Mouse (Mus musculus) ES-Bruce4 (cell line): ENCODE results near the gene Phf2. TPM values are rescaled to one million over a fixed set of nuclear protein-coding genes. Genes with fewer than 3 reads are reported as not detected.
A peak's percentile ranks its signal among the peaks of the same experiment; 100 is the strongest.

ENCODE experiments used
- H3K27ac ChIP-seq: 2 replicates; pipeline ENCODE4 v1.5.1; 2012; ENCODE audit warnings: low read length, inconsistent platforms; ENCODE audit not compliant: insufficient read depth
- H3K27me3 ChIP-seq: 2 replicates; pipeline ENCODE4 v1.6.1; 2012; ENCODE audit warnings: mild to moderate bottlenecking, low read length, inconsistent platforms; ENCODE audit not compliant: control insufficient read depth, poor library complexity, insufficient read depth, severe bottlenecking
- H3K36me3 ChIP-seq: 2 replicates; pipeline ENCODE4 v1.6.1; 2012; ENCODE audit warnings: inconsistent platforms, mild to moderate bottlenecking, low read length, moderate library complexity; ENCODE audit not compliant: control insufficient read depth, poor library complexity, insufficient read depth, severe bottlenecking
- H3K4me1 ChIP-seq: one replicate; pipeline ENCODE4 v1.8.1; 2011; ENCODE audit warnings: low read length; ENCODE audit not compliant: control insufficient read depth, insufficient read depth
- H3K4me3 ChIP-seq: 2 replicates; pipeline ENCODE4 v1.5.1; 2011; ENCODE audit warnings: low read depth, mild to moderate bottlenecking, low read length
- H3K9ac ChIP-seq: 2 replicates; pipeline ENCODE4 v1.6.1; 2012; ENCODE audit warnings: low read depth, mild to moderate bottlenecking, inconsistent platforms; ENCODE audit not compliant: poor library complexity, severe bottlenecking
- H3K9me3 ChIP-seq: replicated peaks from 2 replicates; pipeline ENCODE4 v1.6.1; 2012; ENCODE audit warnings: mild to moderate bottlenecking, low read length, inconsistent platforms; ENCODE audit not compliant: control insufficient read depth, poor library complexity, insufficient read depth, severe bottlenecking
- CTCF ChIP-seq: IDR thresholded peaks from one replicate; pipeline ENCODE4 v1.8.1; 2011; ENCODE audit warnings: low read depth, low read length
- EP300 ChIP-seq: IDR thresholded peaks from 2 replicates; pipeline ENCODE4 v1.6.1; 2011; ENCODE audit warnings: low read depth, low read length; ENCODE audit not compliant: insufficient read depth
- POLR2A ChIP-seq: IDR thresholded peaks from one replicate; pipeline ENCODE4 v1.8.1; 2011; ENCODE audit warnings: low read length; ENCODE audit not compliant: insufficient read depth
- polyA plus RNA-seq: library from polyadenylated mRNA; stranded (reverse); fragments of >200 nt; gene quantifications from 2 replicates; pipeline ENCODE4 v1.2.4, GENCODE M21; 2011; ENCODE audit warnings: low read depth; ENCODE audit not compliant: missing spikeins, insufficient read depth, insufficient read length

Gene Phf2
- polyA plus RNA-seq, 1 experiment = 8.7 TPM

DNA sequence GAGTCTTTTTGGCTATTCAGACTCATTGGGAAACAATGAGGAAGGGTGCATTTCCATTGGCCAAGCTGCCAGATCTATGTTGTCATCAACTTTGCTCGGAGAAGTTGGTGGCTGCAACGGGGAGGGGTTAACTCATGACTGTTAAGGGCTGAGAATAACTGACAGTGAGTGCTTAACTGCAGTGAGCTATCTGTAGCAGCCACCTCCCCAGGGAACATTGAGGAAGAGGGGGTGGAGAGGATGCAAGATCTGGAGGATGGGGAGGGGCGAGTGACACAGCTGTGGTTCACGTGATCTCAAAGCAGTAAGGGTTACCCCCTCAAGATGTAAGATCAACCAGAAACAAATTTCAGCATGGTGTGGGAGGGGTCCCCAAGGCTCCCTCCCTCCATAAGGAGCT is 92.8 kb downstream of the Phf2 start:
- H3K9ac ChIP-seq = no peak overlapping the region
- H3K27me3 ChIP-seq = no peaks in the 10 kb centered on the region
- H3K27ac ChIP-seq = no peak overlapping the region
- no peak overlapping the region for H3K4me3 ChIP-seq
- TF ChIP-seq CTCF (no peak), POLR2A (no peak), EP300 (no peak)
- no peaks in the 10 kb centered on the region for H3K9me3 ChIP-seq
- H3K4me1 ChIP-seq = no peaks in the 10 kb centered on the region
- no peaks in the 10 kb centered on the region for H3K36me3 ChIP-seq

DNA sequence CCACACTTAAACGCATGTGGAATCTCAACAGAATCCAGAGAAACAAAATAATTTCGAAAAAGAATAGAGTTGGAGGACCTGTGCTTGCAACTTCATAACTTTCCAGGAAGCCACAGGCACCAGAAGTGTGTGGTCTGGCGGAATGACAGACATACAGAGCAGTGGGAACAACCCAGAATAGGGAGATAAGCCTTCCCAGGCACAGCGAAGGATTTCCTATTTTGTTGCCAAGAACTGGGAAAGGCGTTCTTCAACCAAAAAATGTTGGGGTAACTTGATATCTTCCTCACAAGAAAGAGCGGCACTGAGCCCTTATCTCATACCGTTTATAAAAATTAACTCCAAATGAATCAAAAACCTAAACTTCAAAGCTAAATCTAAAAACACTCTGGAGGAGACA is 96.4 kb downstream of the Phf2 start:
- H3K36me3 ChIP-seq = no peaks in the 10 kb centered on the region
- no peaks in the 10 kb centered on the region for H3K27me3 ChIP-seq
- no peak overlapping the region for H3K4me3 ChIP-seq
- no peak overlapping the region for H3K9ac ChIP-seq
- TF ChIP-seq CTCF (no peak), EP300 (no peak), POLR2A (no peak)
- no peak overlapping the region for H3K27ac ChIP-seq
- H3K4me1 ChIP-seq = no peaks in the 10 kb centered on the region
- H3K9me3 ChIP-seq = no peaks in the 10 kb centered on the region

DNA sequence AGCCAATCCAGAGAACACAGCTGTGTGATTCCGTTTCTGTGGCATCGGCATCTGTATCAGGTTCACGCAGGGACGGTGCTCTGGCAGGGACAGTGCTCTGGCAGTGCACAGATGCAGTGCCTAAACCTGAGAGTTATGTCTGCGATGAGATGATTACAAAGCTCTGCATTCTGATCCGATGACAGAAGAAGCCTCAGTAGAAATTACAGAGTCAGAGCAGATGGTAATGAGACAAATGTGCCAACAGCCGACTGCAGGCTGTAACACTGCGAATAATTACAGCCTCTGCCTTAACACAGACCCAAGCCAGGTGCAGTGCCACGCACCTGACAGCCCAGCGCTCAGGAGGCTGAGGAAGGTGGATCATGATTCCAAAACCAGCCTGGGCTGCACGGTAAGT is 102.8 kb downstream of the Phf2 start:
- H3K27ac ChIP-seq = no peak overlapping the region
- no peaks in the 10 kb centered on the region for H3K27me3 ChIP-seq
- TF ChIP-seq POLR2A (no peak), EP300 (no peak), CTCF (no peak)
- no peaks in the 10 kb centered on the region for H3K36me3 ChIP-seq
- H3K9me3 ChIP-seq = no peaks in the 10 kb centered on the region
- no peaks in the 10 kb centered on the region for H3K4me1 ChIP-seq
- no peak overlapping the region for H3K4me3 ChIP-seq
- no peak overlapping the region for H3K9ac ChIP-seq

DNA sequence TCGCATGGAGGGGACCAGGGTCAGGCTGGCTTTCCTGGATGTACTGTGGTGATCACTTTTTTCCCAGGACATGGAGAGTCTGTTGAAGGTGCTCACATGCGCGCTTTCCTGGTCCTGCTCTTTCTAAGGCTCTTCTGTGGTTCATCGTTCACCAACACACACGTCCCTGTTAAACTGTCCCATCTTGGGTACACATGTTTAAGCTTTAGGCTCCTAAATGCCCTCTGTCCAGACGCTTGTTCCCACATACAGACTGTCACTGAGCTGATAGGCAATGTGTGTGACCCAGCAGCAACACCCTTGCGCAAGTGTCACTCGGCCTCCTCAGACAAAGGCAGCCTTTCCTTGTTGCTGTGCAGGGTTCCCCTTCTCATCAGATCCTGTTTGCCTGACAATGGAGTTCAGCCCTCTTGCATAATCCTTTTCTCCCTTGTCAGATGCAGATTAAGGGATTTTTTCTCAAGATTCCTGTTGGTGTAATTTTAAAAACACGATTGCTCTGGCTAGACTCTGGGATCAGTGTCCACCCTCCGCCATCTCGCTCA is 107.1 kb downstream of the Phf2 start:
- no peak for TF ChIP-seq POLR2A
- TF ChIP-seq EP300 = peak; percentile 62; the same call in 1 of the 2 replicates
- TF ChIP-seq CTCF = no peak
- Histone ChIP-seq H3K27me3 (no peaks in the 10 kb centered on the region), H3K9ac (no peak overlapping the region), H3K27ac (no peak overlapping the region), H3K36me3 (no peaks in the 10 kb centered on the region), H3K4me1 (no peaks in the 10 kb centered on the region), H3K4me3 (no peak overlapping the region), H3K9me3 (no peaks in the 10 kb centered on the region)

DNA sequence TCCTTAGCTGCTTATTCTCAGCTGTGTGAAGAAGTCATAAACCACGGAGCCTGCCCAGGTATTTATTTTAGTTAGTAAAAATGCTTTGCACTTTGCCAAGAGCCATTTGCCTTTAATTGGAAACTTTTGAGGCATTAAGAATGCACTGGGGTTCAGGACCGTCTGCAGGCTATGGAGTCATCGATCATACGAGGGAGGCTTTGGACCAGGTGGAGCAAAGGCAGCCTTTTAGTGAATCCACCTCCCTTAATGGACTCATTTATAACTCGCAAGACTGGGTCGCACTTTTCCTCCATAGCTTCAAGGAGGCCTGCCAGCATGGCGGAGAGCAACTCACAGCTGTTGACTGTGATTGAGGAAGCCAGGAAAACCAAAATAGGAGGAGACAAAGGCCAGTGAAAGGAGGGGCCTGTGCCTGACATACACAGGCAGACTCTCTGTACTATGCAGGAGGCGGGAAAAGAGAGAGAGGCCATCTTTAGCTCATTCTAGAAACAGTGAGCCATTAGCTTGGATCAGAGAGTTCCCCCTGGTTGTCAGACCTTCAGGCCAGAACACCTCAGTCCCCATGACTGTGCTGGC is 110.0 kb downstream of the Phf2 start:
- Histone ChIP-seq H3K9me3 (no peaks in the 10 kb centered on the region), H3K27me3 (no peaks in the 10 kb centered on the region), H3K36me3 (no peaks in the 10 kb centered on the region), H3K27ac (no peak overlapping the region), H3K4me3 (no peak overlapping the region), H3K4me1 (no peaks in the 10 kb centered on the region), H3K9ac (no peak overlapping the region)
- TF ChIP-seq EP300 = no peak
- TF ChIP-seq POLR2A = no peak
- TF ChIP-seq CTCF = no peak

DNA sequence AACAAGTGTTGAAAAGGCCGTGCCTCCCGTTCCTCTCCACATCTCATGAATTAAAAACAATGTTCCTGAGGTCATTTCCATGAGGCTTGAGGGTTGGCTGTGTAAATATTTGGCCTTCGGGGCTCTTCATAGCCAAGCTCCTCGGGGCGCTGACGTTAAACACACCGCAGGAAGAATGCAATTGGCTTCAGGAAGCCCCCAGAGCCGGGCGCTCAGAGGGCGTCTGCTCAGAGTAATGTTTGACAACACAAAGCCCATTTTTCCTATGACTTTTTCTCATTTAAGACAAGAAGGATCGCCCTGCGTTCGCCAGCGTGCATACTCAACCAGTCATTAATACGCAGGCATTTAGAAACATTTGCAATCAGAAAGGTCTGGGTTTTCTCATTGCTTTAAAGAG is 114.2 kb downstream of the Phf2 start:
- TF ChIP-seq EP300 = no peak
- TF ChIP-seq CTCF = no peak
- TF ChIP-seq POLR2A = no peak
- Histone ChIP-seq H3K36me3 (no peaks in the 10 kb centered on the region), H3K4me1 (no peaks in the 10 kb centered on the region), H3K27ac (no peak overlapping the region), H3K9me3 (no peaks in the 10 kb centered on the region), H3K4me3 (no peak overlapping the region), H3K27me3 (no peaks in the 10 kb centered on the region), H3K9ac (no peak overlapping the region)

Other genes starting within 250 kb of the Phf2 start
- 6.2 and 7.0 TPM in 2 replicates for gene Ptpdc1, start 245.5 kb downstream of the Phf2 start, polyA plus RNA-seq
- gene Barx1, start 208.1 kb downstream of the Phf2 start, polyA plus RNA-seq = 0.57 and 1.1 TPM in 2 replicates
- 92.0 and 96.4 TPM in 2 replicates for gene Fam120a, start 96.9 kb upstream of the Phf2 start, polyA plus RNA-seq